Mouse (Mus musculus) central nervous system, embryonic 11.5 days (tissue): ENCODE results near the gene Clic6. TPM values are rescaled to one million over a fixed set of nuclear protein-coding genes. Genes with fewer than 3 reads are reported as not detected.

Experiments used
- polyA plus RNA-seq: library from polyadenylated mRNA; depleted of rRNA; stranded (reverse); fragments of >200 nt; gene quantifications from 2 replicates; pipeline ENCODE4 v1.2.3, GENCODE M21; 2012; rRNA removed

Gene Clic6
- polyA plus RNA-seq: 2.3 and 6.2 TPM in 2 replicates

GRCm38 (mm10) chr16:92485436-92485835, at the start of gene Clic6:
TSS of gene Clic6 (plus strand) at chr16:92485736.

GRCm38 (mm10) chr16:92470706-92471105, 14.8 kb upstream of the Clic6 start, which contains the start of gene Rcan1:
TSS of gene Rcan1 (minus strand) at chr16:92470867.

Other genes with a start within 250 kb of the Clic6 start
- gene Kcne2, start 193.3 kb upstream of the Clic6 start, polyA plus RNA-seq: 1.0 and 1.1 TPM in 2 replicates
- 49.6 and 103 TPM in 2 replicates for gene Smim11, start 184.4 kb upstream of the Clic6 start, polyA plus RNA-seq
- gene Fam243, start 164.3 kb upstream of the Clic6 start, polyA plus RNA-seq: 0.02 TPM in 2 replicates
- gene Kcne1, start 126.3 kb upstream of the Clic6 start, polyA plus RNA-seq: 0.54 and 0.87 TPM in 2 replicates
- gene Rcan1, start 14.9 kb upstream of the Clic6 start, polyA plus RNA-seq: 29.3 and 48.8 TPM in 2 replicates